ENCODE assay signal across 12 mouse cellular contexts in genomic region chr7:139075054-139075794, GRCm38 (mm10). TPM values are rescaled to one million over a fixed set of nuclear protein-coding genes. Genes with fewer than 3 reads are reported as not detected.
A peak's percentile ranks its signal among the peaks of the same experiment; 100 is the strongest.
DNase-seq lines count a peak whose midpoint lies in the region; ATAC-seq lines count a peak whose summit lies in the region.
"Had no signal": no experiment of that assay in that cellular context is flagged by ENCODE, and none has a peak within 500 bp of the region (broad histone marks: within the 10 kb centered on the region; RNA-seq: fewer than 3 reads in every experiment).

No protein-coding gene starts in this region.

- no peak for DNase-seq in forebrain, embryonic 10.5 days (ENCODE audit: extremely low spot score, low spot score)
- no peak for DNase-seq in forebrain, embryonic 14.5 days (ENCODE audit: low spot score)
- peak; percentile 56 for DNase-seq in brain, adult 2 months (ENCODE audit: low read depth, low spot score)
- DNase-seq in hindbrain, embryonic 10.5 days (ENCODE audit: low spot score): peak; percentile 75
- DNase-seq in neural tube, embryonic 10.5 days (ENCODE audit: extremely low spot score, low spot score): peak; percentile 55
- no peak for DNase-seq in kidney, postnatal 25 days
- DNase-seq in thymus, adult 18-20 months: no peak
- DNase-seq: adrenal gland, postnatal 10 days; gastrocnemius, postnatal 25 days; heart, postnatal 10 days; kidney, adult 8-10 months had no signal

- no peak overlapping the region for H3K9ac ChIP-seq in forebrain, embryonic 14.5 days (ENCODE audit: low read length)

- no peak overlapping the region for H3K4me3 ChIP-seq in forebrain, embryonic 10.5 days
- H3K4me3 ChIP-seq in forebrain, embryonic 14.5 days (ENCODE audit: low read depth, low read length): no peak overlapping the region
- H3K4me3 ChIP-seq in hindbrain, embryonic 10.5 days: no peak overlapping the region

- H3K36me3 ChIP-seq in forebrain, embryonic 10.5 days (replicated peaks): no peaks in the 10 kb centered on the region
- no peaks in the 10 kb centered on the region for H3K36me3 ChIP-seq in forebrain, embryonic 14.5 days (ENCODE audit: control insufficient read depth, insufficient read depth, low read length)
- no peaks in the 10 kb centered on the region for H3K36me3 ChIP-seq in hindbrain, embryonic 10.5 days

- peak overlapping the region; percentile 65 for H3K27ac ChIP-seq in forebrain, embryonic 10.5 days
- H3K27ac ChIP-seq in forebrain, embryonic 14.5 days (ENCODE audit: low read depth, low read length): no peak overlapping the region
- H3K27ac ChIP-seq in hindbrain, embryonic 10.5 days: peak overlapping the region; percentile 87

- H3K4me2 ChIP-seq in forebrain, embryonic 14.5 days (ENCODE audit: low read length): no peak overlapping the region

- WGBS in forebrain, embryonic 10.5 days: 45% methylated on average over 14 of the region's 14 CpGs
- 27% methylated on average over 14 of the region's 14 CpGs for WGBS in forebrain, embryonic 14.5 days
- 26% methylated on average over 14 of the region's 14 CpGs for WGBS in hindbrain, embryonic 10.5 days

- peaks cover 56% of the 10 kb centered on the region for H3K4me1 ChIP-seq in forebrain, embryonic 10.5 days
- peaks cover 29% of the 10 kb centered on the region for H3K4me1 ChIP-seq in forebrain, embryonic 14.5 days (ENCODE audit: control insufficient read depth, insufficient read depth, low read length)
- peaks cover 63% of the 10 kb centered on the region for H3K4me1 ChIP-seq in hindbrain, embryonic 10.5 days (replicated peaks)

- no peaks in the 10 kb centered on the region for H3K9me3 ChIP-seq in forebrain, embryonic 10.5 days
- H3K9me3 ChIP-seq in forebrain, embryonic 14.5 days (replicated peaks; ENCODE audit: control insufficient read depth, low read length): no peaks in the 10 kb centered on the region
- no peaks in the 10 kb centered on the region for H3K9me3 ChIP-seq in hindbrain, embryonic 10.5 days

- no peak for ATAC-seq in forebrain, embryonic 14.5 days
- ATAC-seq in CD4-positive, CD25-positive, alpha-beta regulatory T cell, adult 4 months: no peak

- H3K27me3 ChIP-seq in forebrain, embryonic 10.5 days (ENCODE audit: poor library complexity, severe bottlenecking): peaks cover 8% of the 10 kb centered on the region
- no peaks in the 10 kb centered on the region for H3K27me3 ChIP-seq in forebrain, embryonic 14.5 days (replicated peaks; ENCODE audit: control insufficient read depth, insufficient read depth, low read length)
- H3K27me3 ChIP-seq in hindbrain, embryonic 10.5 days (ENCODE audit: insufficient read depth, poor library complexity, severe bottlenecking): peaks cover 17% of the 10 kb centered on the region

RNA-seq across cellular contexts. Expression of gene Dpysl4, which starts 10.6 kb away (rescaled TPM):
- 72.5 and 76.5 TPM in 2 replicates for polyA plus RNA-seq in forebrain, embryonic 10.5 days (2016; fragmentation: Nextera tagmentation; extraction: Ambion mirVana)
- polyA plus RNA-seq in forebrain, embryonic 14.5 days (2014; fragmentation: Nextera tagmentation; extraction: Ambion mirVana): 123 and 141 TPM in 2 replicates
- 122 and 257 TPM in 2 replicates for polyA plus RNA-seq in hindbrain, embryonic 10.5 days (2016; fragmentation: Nextera tagmentation; extraction: Ambion mirVana)
- not detected for polyA plus RNA-seq in CD4-positive, CD25-positive, alpha-beta regulatory T cell, adult 4 months (2017; shearing (Covaris generic))

Comparison
In these comparisons a context has a peak if more than half of its experiments do, and no peak if none do; other contexts are left out.
1. DNase-seq: peak in brain, adult 2 months (single experiment), hindbrain, embryonic 10.5 days (single experiment) and neural tube, embryonic 10.5 days (single experiment); none in forebrain, embryonic 10.5 days (single experiment), forebrain, embryonic 14.5 days (single experiment), kidney, postnatal 25 days (0 of 2) and thymus, adult 18-20 months (0 of 2).
2. RNA of gene Dpysl4, which starts 10.6 kb away (polyA plus RNA-seq): 122 to 257 TPM in hindbrain, embryonic 10.5 days, 123 to 141 TPM in forebrain, embryonic 14.5 days and 72.5 to 76.5 TPM in forebrain, embryonic 10.5 days; not detected in CD4-positive, CD25-positive, alpha-beta regulatory T cell, adult 4 months; every median in the first group is over 10 times any median in the second.